Mouse (Mus musculus) naive thymus-derived CD4-positive, alpha-beta T cell, adult 5 months (primary cell): ENCODE measurements around the gene Zfp114. TPM values are rescaled to one million over a fixed set of nuclear protein-coding genes. Genes with fewer than 3 reads are reported as not detected.

ENCODE experiments used
- polyA plus RNA-seq: library from polyadenylated mRNA; unstranded; fragments of 100-300 nt; shearing (Covaris generic); gene quantifications from one replicate; pipeline ENCODE4 v1.2.1, GENCODE M21; 2017

Zfp114 gene
- polyA plus RNA-seq, result 0.21 TPM

DNA sequence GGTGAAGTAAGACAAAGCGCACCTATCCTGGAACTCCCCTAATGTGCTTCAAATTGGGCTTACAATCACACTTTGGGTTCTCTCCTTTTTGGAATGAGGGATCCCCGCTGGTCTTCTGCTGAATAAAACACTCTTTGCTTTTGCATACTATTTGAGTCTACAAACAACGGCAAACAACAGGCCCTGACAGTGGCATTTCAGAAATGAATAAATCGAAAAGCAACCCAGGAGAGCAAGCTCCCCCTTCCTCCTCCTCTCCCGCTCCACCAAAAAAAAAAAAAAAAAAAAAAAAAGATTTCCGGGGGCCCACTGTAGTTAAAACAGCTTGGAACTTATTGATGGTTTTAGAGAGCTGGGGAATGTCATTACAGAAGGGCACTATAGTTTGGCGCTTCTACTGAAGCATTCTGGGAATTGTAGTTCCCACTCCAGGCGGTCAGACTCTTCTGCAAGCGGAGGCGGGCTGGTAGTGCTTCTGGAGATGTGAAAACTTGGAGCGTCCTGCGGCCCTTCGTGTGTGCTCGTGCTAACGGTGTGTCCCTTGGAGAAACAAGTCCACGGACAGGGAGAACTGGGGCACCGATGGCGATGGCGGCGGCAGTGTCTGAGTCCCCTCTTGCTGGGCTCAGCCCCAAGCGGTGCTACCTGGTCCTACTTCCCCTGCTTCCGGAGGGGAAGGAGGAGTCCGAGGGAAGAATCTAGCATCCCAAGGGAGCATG, at the start of gene Zfp114:
Gene Zfp114 (plus strand): TSS at position 443 of the 719 bp plus-strand sequence.

DNA sequence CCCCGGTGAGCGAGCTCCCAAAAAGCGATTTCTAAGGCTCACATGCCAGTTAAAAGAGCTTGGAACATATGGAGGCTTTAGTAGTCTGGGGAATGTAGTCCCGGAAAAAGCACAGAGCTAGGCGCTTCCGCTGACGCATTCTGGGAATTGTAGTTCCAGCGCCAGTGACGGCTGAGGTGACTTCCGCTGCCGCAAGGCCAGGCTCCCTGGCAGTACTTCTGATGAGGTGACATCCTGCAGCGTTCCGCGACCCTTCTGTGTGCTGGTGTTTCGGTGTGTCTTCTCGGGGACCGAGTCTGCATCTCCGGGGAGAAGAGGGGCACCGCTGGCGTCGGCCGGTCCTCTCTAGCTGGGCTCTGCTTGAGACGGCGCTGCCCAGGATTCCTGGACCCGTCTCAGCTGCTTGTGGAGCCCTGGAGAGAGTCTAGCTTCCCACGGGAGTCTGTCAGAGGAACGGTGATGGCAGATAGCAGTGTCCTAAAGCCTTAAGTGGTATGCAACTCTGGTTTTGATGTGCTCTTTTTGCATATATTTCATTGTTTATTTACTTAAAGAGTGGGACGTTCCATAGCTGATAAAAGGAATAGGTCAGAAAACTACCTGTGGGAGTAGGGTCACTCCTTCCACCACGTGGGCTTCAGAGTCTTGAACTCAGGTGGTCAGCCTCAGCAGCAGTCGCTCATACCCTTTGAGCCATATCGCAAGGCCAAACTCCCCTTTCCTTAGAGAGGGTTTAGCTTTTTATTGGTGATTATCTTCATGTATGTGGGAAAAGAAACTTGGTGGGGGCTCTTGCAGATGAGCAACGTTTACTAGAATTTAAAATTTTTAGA, 40.6 kb upstream of the Zfp114 start, which contains the start of gene Zfp235:
Gene Zfp235 (plus strand): TSS at position 174 of the 833 bp plus-strand sequence.

DNA sequence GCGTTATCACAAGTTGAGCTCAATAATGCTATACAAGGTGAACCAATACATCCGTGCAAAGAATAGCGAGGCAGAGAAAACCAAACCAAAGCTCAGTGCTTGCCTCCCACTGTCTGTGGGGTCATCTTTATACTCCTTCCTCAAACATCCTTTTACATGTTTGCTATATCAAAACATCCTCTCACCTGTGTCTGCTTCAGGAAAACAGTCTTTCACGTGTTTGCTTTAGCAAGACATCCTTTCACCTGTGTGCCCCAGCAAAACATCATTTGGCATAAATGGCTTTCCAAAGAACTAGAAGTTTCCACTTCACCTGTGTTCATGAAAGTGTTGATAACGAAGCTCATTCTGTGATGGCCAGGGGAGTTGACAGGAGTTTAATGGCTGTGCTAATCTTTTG, 36.5 kb downstream of the Zfp114 start, which contains the start of gene Zfp111:
Gene Zfp111 (minus strand): TSS at position 101 of the 400 bp plus-strand sequence.

Other genes with a start within 250 kb of the Zfp114 start
- gene Vmn1r179, start 248.1 kb upstream of the Zfp114 start, polyA plus RNA-seq, result 0.11 TPM
- gene Vmn1r180, start 224.4 kb upstream of the Zfp114 start, polyA plus RNA-seq, result not detected
- not detected for gene Vmn1r181, start 200.4 kb upstream of the Zfp114 start, polyA plus RNA-seq
- 0.20 TPM for gene V1rd19, start 173.4 kb upstream of the Zfp114 start, polyA plus RNA-seq
- gene Vmn1r183, start 121.8 kb upstream of the Zfp114 start, polyA plus RNA-seq, result 0.07 TPM
- 42.6 TPM for gene Zfp180, start 93.1 kb upstream of the Zfp114 start, polyA plus RNA-seq
- gene Zfp112, start 62.7 kb upstream of the Zfp114 start, polyA plus RNA-seq, result 1.3 TPM
- gene Zfp235, start 40.9 kb upstream of the Zfp114 start, polyA plus RNA-seq, result 7.0 TPM
- gene Zfp111, start 36.4 kb downstream of the Zfp114 start, polyA plus RNA-seq, result not detected
- 2.0 TPM for gene Zfp109, start 62.5 kb downstream of the Zfp114 start, polyA plus RNA-seq
- gene Zfp108, start 79.7 kb downstream of the Zfp114 start, polyA plus RNA-seq, result 0.21 TPM
- 1.3 TPM for gene Zfp93, start 95.4 kb downstream of the Zfp114 start, polyA plus RNA-seq
- gene Zfp61, start 126.2 kb downstream of the Zfp114 start, polyA plus RNA-seq, result 10.0 TPM
- 2.5 TPM for gene Zfp94, start 141.6 kb downstream of the Zfp114 start, polyA plus RNA-seq
- gene Tescl, start 158.9 kb downstream of the Zfp114 start, polyA plus RNA-seq, result not detected
- not detected for gene Lypd5, start 174.1 kb downstream of the Zfp114 start, polyA plus RNA-seq
- 190 TPM for gene Kcnn4, start 195.2 kb downstream of the Zfp114 start, polyA plus RNA-seq
- 86.3 TPM for gene Smg9, start 224.6 kb downstream of the Zfp114 start, polyA plus RNA-seq